Mouse (Mus musculus): ENCODE results near the gene Olfr118.
"Not testable (repeated sequence)": the region's sequence is repeated elsewhere in the genome, so short reads cannot be mapped to it uniquely, and the experiment has no call there.

Olfr118 gene

DNA sequence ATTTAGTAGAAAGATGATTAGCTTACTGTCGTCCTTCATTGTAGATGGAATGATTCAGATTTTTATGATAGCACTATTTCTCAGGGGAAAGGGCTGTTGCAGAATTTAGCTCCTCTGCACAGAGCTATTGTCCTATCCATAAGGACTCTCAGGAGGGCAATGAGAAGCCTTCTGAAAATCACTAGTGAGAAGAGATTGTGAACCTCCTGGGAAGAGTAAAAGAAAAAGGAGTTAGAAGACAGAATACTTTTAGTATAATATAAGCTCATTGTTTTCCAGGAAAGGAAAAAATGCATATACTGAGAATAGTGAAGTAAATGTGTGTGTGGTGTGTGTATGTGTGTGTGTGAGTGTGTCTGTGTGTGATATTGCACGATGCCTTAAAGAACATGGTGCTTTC, at the start of gene Olfr118:
Olfr118 (plus strand) TSS at position 301 of the 400 bp plus-strand sequence.
- no peak for DNase-seq

DNA sequence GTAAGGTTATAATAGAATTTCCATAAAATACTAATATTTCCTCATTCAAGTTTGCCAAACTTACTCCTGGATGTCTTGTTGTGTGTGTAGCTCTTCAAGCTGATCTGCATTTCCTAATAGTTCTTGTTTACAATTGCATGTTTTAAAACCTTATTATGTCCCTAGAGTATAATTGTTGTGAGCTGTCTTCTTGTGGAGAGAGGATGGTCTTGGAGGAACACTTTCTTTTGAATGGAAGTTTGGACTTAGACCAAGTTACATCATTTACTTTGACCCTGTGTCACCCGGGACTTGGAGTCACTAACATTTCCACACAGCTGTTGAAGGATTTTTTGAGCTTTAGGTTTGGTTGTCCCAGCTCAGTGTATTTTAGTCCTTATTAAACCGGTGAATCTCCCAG, 39.8 kb upstream of the Olfr118 start, which contains the start of the genes Olfr115 and Olfr116:
Olfr115 (minus strand) TSS at position 101 of the 400 bp plus-strand sequence.
Olfr116 (minus strand) TSS at position 191 of the 400 bp plus-strand sequence.
- DNase-seq: no peak

DNA sequence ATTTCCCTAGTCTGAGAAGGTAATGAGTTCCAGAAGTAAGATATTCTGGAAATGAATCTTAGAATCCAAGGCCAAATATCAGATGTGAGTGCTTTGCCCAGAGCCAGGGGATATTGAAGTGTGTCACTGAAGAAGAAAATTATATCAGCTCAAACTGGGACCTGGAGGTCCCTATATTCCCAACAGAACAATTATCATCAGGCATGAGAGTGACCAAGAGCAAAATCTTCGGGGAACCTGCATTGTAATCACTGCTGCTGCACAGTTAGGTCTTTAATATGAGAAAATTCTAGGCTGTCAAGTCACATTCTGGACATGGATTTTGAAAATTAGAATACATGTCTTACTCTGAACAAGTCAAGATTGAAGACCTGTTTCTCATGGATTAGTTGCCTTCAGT, 3.1 kb upstream of the Olfr118 start, which contains the start of gene Olfr117:
Olfr117 (minus strand) TSS at position 101 of the 400 bp plus-strand sequence.
- no peak for DNase-seq

DNA sequence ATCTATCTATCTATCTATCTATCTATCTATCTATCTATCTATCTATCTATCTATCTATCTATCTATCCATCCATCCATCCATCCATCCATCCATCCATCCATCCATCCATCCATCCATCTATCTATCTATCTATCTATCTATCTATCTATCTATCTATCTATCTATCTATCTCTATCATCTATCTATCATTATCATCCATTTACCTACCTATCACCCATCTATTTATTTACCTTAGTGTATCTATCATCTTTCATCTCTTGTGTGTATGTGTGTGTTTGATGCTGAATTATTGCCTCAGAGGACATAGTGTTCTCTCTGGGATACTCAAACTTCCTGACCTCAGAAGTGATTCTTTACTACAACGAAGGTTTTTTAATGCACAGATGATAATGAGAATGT, 29.5 kb downstream of the Olfr118 start, which contains the start of gene Olfr119:
Olfr119 (plus strand) TSS at position 301 of the 400 bp plus-strand sequence.
- not testable (repeated sequence) for DNase-seq

DNA sequence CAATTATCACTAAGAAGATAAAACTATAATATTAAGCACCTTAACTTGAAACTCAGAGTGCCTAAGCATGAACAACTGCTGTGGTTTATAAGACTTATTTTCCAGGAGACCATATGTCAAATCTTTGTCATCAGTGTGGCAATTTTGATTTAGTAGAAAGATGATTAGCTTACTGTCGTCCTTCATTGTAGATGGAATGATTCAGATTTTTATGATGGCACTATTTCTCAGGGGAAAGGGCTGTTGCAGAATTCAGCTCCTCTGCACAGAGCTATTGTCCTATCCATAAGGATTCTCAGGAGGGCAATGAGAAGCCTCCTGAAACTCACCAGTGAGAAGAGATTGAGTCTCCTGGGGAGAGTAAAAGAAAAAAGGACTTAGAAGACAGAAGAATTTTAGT, 54.7 kb downstream of the Olfr118 start, which contains the start of gene Olfr120:
Olfr120 (plus strand) TSS at position 301 of the 400 bp plus-strand sequence.
- no peak for DNase-seq

Data from kidney, adult 9 months (tissue).